Mouse (Mus musculus): ENCODE measurements at regions not wholly inside any gene's neighbourhood (a gene's known extent, or its start where the extent isn't known, plus 50 kb on each side); places are given as distances from the start of the nearest gene placed in this dataset.
A peak's percentile ranks its signal among the peaks of the same experiment; 100 is the strongest.

DNA sequence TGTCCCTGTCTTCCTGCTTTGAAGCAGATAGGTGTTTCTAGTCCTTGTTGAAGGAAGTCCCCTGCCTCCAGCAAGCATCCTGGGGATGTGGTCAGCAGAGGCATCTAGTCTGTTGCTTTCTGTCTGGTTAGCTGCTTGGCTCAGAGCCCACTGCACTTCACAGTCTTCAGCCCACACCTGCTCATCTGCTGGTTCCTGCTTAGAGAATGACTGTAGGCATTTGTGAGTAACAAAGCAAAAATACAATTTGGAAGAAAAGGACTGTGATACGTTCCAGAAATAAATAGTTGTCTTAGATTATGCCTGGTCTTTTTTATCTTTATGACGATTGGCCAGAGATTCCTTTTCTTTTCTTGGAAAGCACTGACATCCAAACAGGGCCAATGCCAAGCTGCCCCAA is 246.6 kb upstream of the Sox2 start:
- H3K27me3 ChIP-seq = no peaks in the 10 kb centered on the region
- no peak overlapping the region for H3K4me3 ChIP-seq (replicated peaks)
- H3K9ac ChIP-seq = no peak overlapping the region
- H3K36me3 ChIP-seq = no peaks in the 10 kb centered on the region
- no peak overlapping the region for H3K4me2 ChIP-seq
- H3K4me1 ChIP-seq = no peaks in the 10 kb centered on the region
- no peak overlapping the region for H3K27ac ChIP-seq
- 84% methylated on average over 2 of the region's 2 CpGs for WGBS
- no peak for ATAC-seq (replicated peaks; ENCODE audit: low FRiP score)
- no peaks in the 10 kb centered on the region for H3K9me3 ChIP-seq (replicated peaks)

DNA sequence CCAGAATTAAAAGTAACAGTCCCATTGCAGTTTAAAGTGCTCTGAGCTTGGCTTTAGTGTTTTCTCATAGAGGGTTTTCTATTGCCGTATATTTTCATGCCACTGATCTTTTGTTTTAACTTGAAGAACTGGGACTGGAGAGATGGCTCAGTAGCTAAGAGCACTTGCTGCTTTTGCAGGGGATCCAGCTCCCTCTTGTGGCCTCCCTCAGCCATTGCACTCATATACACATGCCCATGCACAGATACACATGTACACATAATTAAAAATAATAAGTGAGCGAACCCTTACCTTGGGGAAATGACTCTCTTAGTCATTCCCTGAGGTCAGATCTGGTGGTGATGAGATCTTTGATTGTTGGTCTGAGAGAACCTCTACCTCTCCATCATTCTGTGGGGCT is 258.9 kb upstream of the Sox2 start:
- Histone ChIP-seq H3K27me3 (no peaks in the 10 kb centered on the region), H3K4me2 (no peak overlapping the region), H3K9me3 (replicated peaks) (no peaks in the 10 kb centered on the region; the same call in 1 of the 2 replicates), H3K27ac (no peak overlapping the region), H3K4me3 (replicated peaks) (no peak overlapping the region), H3K36me3 (no peaks in the 10 kb centered on the region), H3K9ac (no peak overlapping the region), H3K4me1 (no peaks in the 10 kb centered on the region)
- 89% methylated on average over 2 of the region's 2 CpGs for WGBS
- no peak for ATAC-seq (replicated peaks; ENCODE audit: low FRiP score)

GRCm38 (mm10) chr3:34384965-34385505 is 265.2 kb upstream of the Sox2 start:
- no peak overlapping the region for H3K4me3 ChIP-seq (replicated peaks)
- no peaks in the 10 kb centered on the region for H3K36me3 ChIP-seq
- no peaks in the 10 kb centered on the region for H3K9me3 ChIP-seq (replicated peaks)
- H3K27me3 ChIP-seq = no peaks in the 10 kb centered on the region
- ATAC-seq (replicated peaks; ENCODE audit: low FRiP score) = no peak
- H3K9ac ChIP-seq = no peak overlapping the region
- H3K4me1 ChIP-seq = no peaks in the 10 kb centered on the region
- H3K27ac ChIP-seq = no peak overlapping the region
- no peak overlapping the region for H3K4me2 ChIP-seq
- WGBS = 83% methylated on average over 12 of the region's 12 CpGs

GRCm38 (mm10) chr3:34377913-34378312 is 272.3 kb upstream of the Sox2 start:
- no peak overlapping the region for H3K27ac ChIP-seq
- 51% methylated on average over 2 of the region's 2 CpGs for WGBS
- H3K4me1 ChIP-seq = no peaks in the 10 kb centered on the region
- no peak overlapping the region for H3K4me2 ChIP-seq
- no peaks in the 10 kb centered on the region for H3K27me3 ChIP-seq
- H3K36me3 ChIP-seq = no peaks in the 10 kb centered on the region
- H3K9ac ChIP-seq = no peak overlapping the region
- no peak overlapping the region for H3K4me3 ChIP-seq (replicated peaks)
- ATAC-seq (replicated peaks; ENCODE audit: low FRiP score) = no peak
- no peaks in the 10 kb centered on the region for H3K9me3 ChIP-seq (replicated peaks)

DNA sequence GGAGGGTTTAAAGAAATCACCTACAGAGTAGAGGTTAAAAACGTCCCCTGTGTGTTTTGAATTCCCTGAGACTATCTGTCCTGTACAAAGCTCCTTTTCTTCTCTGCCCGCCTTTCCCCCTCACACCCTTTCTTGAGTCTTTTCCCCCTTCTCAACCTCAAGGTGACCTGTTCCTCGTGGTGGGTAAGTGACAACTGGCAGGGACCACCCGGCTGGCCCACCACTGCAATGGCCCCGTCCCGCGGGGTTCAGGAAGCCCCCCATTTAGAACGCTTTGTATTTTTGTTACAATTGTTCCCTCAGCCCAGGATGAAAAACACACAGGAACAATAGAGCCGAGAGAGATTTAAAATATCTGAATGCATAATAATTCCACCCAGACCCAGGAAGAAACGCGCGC is 272.9 kb upstream of the Sox2 start:
- WGBS = 74% methylated on average over 12 of the region's 12 CpGs
- H3K4me3 ChIP-seq (replicated peaks) = no peak overlapping the region
- ATAC-seq (replicated peaks; ENCODE audit: low FRiP score) = no peak
- H3K9me3 ChIP-seq (replicated peaks) = no peaks in the 10 kb centered on the region
- H3K27ac ChIP-seq = no peak overlapping the region
- H3K4me2 ChIP-seq = no peak overlapping the region
- no peaks in the 10 kb centered on the region for H3K36me3 ChIP-seq
- H3K9ac ChIP-seq = no peak overlapping the region
- no peaks in the 10 kb centered on the region for H3K27me3 ChIP-seq
- H3K4me1 ChIP-seq = no peaks in the 10 kb centered on the region

DNA sequence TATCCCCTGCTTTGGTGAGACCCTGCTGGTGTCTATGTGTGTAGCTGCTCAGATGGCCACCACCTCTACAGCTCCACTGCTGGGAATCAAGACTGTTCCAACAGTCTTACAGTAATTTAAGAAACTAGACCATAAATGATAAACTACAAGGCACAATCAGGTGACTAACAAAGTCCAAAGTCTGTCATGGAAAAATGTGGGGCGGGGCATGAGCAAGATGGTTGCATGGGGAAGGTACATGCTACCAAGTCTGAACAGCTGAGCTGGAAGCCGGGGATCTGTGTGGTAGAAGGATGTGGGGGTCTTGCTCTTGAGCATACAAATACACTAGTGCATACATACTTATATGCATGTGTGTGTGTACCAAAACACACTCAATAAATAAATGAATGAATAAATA is 278.8 kb upstream of the Sox2 start:
- no peaks in the 10 kb centered on the region for H3K9me3 ChIP-seq (replicated peaks)
- 91% methylated on average over 2 of the region's 2 CpGs for WGBS
- no peak for ATAC-seq (replicated peaks; ENCODE audit: low FRiP score)

GRCm38 (mm10) chr3:34338100-34338499 is 257.0 kb upstream of the Dnajc19 start:
- Histone ChIP-seq H3K4me2 (no peak overlapping the region), H3K27me3 (peaks cover 13% of the 10 kb centered on the region; the same call in 1 of the 2 replicates), H3K36me3 (no peaks in the 10 kb centered on the region), H3K9me3 (replicated peaks) (no peaks in the 10 kb centered on the region), H3K9ac (no peak overlapping the region), H3K4me3 (replicated peaks) (no peak overlapping the region), H3K27ac (no peak overlapping the region), H3K4me1 (no peaks in the 10 kb centered on the region)
- 71% methylated on average over 9 of the region's 9 CpGs for WGBS
- ATAC-seq (replicated peaks; ENCODE audit: low FRiP score) = no peak

More for the DNA sequence above, 278.8 kb upstream of the Sox2 start:
- no peaks in the 10 kb centered on the region for H3K36me3 ChIP-seq
- H3K4me2 ChIP-seq = no peak overlapping the region
- H3K4me3 ChIP-seq (replicated peaks) = no peak overlapping the region
- no peaks in the 10 kb centered on the region for H3K27me3 ChIP-seq
- no peak overlapping the region for H3K27ac ChIP-seq
- no peak overlapping the region for H3K9ac ChIP-seq
- no peaks in the 10 kb centered on the region for H3K4me1 ChIP-seq

- H3K4me2 ChIP-seq = no peak overlapping the region
- no peak for ATAC-seq (replicated peaks; ENCODE audit: low FRiP score)
- WGBS = 78% methylated on average over 4 of the region's 4 CpGs
These were observed 252.4 kb upstream of the Dnajc19 start for GRCm38 (mm10) chr3:34333555-34333954.

DNA sequence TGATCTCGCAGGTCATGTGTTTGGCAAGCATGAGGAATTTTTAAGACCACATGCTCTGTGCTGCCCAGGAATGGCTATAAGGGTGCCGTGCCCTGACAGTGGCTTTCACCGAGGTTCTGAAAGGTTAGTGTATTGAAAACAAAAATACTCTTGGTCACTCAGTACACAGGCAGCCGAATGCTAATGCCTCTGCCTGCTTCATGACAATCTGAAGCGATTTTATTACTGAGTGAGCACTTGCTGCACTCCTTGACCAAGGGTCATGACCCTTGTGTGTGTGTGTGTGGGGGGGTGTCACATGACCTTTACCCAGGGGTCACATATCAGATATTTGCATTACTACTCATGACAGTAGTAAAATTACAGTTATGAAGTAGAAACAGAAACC is 250.8 kb upstream of the Dnajc19 start:
- Histone ChIP-seq H3K9me3 (replicated peaks) (no peaks in the 10 kb centered on the region), H3K36me3 (no peaks in the 10 kb centered on the region), H3K4me2 (peak overlapping the region; percentile 41), H3K27ac (no peak overlapping the region), H3K9ac (no peak overlapping the region), H3K27me3 (peaks cover 46% of the 10 kb centered on the region), H3K4me1 (peaks cover 15% of the 10 kb centered on the region), H3K4me3 (replicated peaks) (no peak overlapping the region)
- 4% methylated on average over 5 of the region's 5 CpGs for WGBS
- peak; percentile 82 for ATAC-seq (replicated peaks; ENCODE audit: low FRiP score)

More at GRCm38 (mm10) chr3:34333555-34333954, 252.4 kb upstream of the Dnajc19 start:
- no peaks in the 10 kb centered on the region for H3K36me3 ChIP-seq
- no peak overlapping the region for H3K9ac ChIP-seq
- peaks cover 15% of the 10 kb centered on the region for H3K4me1 ChIP-seq
- H3K27me3 ChIP-seq = peaks cover 32% of the 10 kb centered on the region
- H3K9me3 ChIP-seq (replicated peaks) = no peaks in the 10 kb centered on the region
- H3K4me3 ChIP-seq (replicated peaks) = no peak overlapping the region
- H3K27ac ChIP-seq = no peak overlapping the region

DNA sequence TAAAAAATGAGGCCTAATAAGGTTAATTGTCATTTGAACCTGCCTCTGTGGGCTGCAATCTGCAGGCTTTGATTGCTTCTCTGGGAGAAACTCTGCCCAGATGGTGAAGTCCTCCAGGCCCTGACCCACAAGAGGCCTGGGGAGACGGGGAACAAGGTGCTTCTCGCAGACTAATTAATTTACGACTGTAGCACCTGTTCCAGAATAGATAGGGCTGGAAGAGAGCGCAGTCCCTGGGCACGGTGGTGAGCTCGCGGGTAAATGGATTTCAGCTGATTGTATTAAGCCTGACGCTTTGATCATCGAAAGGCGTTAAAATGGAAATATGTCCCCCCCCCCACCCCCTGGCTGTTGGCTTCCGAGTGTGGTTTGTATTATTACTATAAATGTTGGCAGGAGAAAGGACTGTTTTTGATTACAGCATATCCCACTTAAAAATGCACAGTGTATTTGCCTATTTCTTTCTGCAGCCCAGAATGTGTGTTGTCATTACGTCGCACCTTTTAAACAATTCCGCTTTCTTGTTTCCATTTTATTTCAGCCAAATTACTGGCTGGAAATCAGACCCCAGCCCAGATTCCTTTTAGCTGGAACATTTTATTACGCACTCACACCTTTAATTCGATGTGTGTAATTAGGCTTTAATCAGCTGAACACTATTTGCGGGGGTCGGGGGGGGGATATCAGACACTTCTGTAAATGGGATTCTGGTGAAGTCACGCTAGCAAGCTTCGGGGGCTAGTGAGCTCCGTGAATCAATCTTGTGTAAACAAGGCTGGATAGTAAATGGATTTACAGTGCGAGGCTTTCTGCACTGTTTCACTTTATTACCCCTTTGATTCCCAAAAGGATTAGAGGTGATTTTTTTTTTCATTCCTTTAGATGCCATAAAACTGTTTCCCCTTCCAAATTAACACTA is 250.1 kb upstream of the Dnajc19 start:
- Histone ChIP-seq H3K4me3 (replicated peaks) (no peak overlapping the region), H3K9me3 (replicated peaks) (no peaks in the 10 kb centered on the region), H3K9ac (no peak overlapping the region), H3K4me1 (peaks cover 15% of the 10 kb centered on the region), H3K4me2 (peak overlapping the region; percentile 41), H3K27me3 (peaks cover 53% of the 10 kb centered on the region), H3K36me3 (no peaks in the 10 kb centered on the region), H3K27ac (no peak overlapping the region)
- peak; percentile 86 for ATAC-seq (replicated peaks; ENCODE audit: low FRiP score)
- WGBS = 14% methylated on average over 22 of the region's 22 CpGs

GRCm38 (mm10) chr3:34328865-34329264 is 247.7 kb upstream of the Dnajc19 start:
- no peak for ATAC-seq (replicated peaks; ENCODE audit: low FRiP score)

DNA sequence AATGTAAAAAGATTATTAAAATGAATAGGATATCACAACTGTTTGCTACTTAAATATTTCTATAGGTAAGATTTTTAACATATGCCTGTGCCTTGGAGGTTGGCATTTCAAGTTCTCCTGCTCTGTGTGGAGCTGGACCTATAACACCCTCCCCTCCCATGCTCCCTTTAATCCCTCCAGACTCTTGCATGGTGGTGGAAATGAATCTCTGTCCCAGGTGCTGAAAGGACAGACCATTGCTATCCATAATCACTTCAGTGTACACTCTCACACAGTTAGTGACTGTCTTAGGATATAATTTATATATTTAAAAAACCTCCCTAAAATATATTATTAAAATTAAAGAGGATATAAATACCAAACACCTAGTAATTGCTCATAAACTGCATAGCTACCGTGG is 244.5 kb upstream of the Dnajc19 start:
- Histone ChIP-seq H3K27ac (no peak overlapping the region), H3K9me3 (replicated peaks) (no peaks in the 10 kb centered on the region), H3K36me3 (no peaks in the 10 kb centered on the region), H3K27me3 (peaks cover 65% of the 10 kb centered on the region), H3K4me3 (replicated peaks) (no peak overlapping the region), H3K4me2 (no peak overlapping the region), H3K9ac (no peak overlapping the region), H3K4me1 (no peaks in the 10 kb centered on the region)
- ATAC-seq (replicated peaks; ENCODE audit: low FRiP score) = no peak
- WGBS = 85% methylated on average over 1 of the region's 1 CpGs

More at GRCm38 (mm10) chr3:34328865-34329264, 247.7 kb upstream of the Dnajc19 start:
- no peak overlapping the region for H3K4me2 ChIP-seq
- H3K4me1 ChIP-seq = peaks cover 15% of the 10 kb centered on the region
- peaks cover 52% of the 10 kb centered on the region for H3K27me3 ChIP-seq
- no peak overlapping the region for H3K9ac ChIP-seq
- 25% methylated on average over 2 of the region's 2 CpGs for WGBS
- no peaks in the 10 kb centered on the region for H3K9me3 ChIP-seq (replicated peaks)
- no peaks in the 10 kb centered on the region for H3K36me3 ChIP-seq
- H3K4me3 ChIP-seq (replicated peaks) = no peak overlapping the region
- H3K27ac ChIP-seq = no peak overlapping the region

All from kidney, embryonic 15.5 days (tissue).